Mouse (Mus musculus): Measurements from ENCODE around the gene Klhl24. TPM values are rescaled to one million over a fixed set of nuclear protein-coding genes. Genes with fewer than 3 reads are reported as not detected.

Gene Klhl24
- polyA plus RNA-seq, 1 experiment from 2014 or later, result 22.1 TPM

GRCm38 (mm10) chr16:20160130-20160529, 62.8 kb downstream of the Klhl24 start:
- H3K36me3 ChIP-seq, result peaks cover 33% of the 10 kb centered on the region
- no peak overlapping the region for H3K4me2 ChIP-seq (replicated peaks)
- no peak for ATAC-seq
- H3K4me1 ChIP-seq (replicated peaks), result no peaks in the 10 kb centered on the region
- 85% methylated on average over 2 of the region's 2 CpGs for WGBS
- no peaks in the 10 kb centered on the region for H3K9me3 ChIP-seq
- H3K9ac ChIP-seq, result no peak overlapping the region
- no peaks in the 10 kb centered on the region for H3K27me3 ChIP-seq (replicated peaks)
- no peak overlapping the region for H3K27ac ChIP-seq
- H3K4me3 ChIP-seq (replicated peaks), result no peak overlapping the region

GRCm38 (mm10) chr16:20169071-20169470, 71.7 kb downstream of the Klhl24 start:
- no peak overlapping the region for H3K4me2 ChIP-seq (replicated peaks)
- H3K9me3 ChIP-seq, result no peaks in the 10 kb centered on the region
- H3K27me3 ChIP-seq (replicated peaks), result no peaks in the 10 kb centered on the region
- H3K4me3 ChIP-seq (replicated peaks), result no peak overlapping the region
- ATAC-seq, result no peak
- peaks cover 18% of the 10 kb centered on the region; the same call in 1 of the 2 replicates for H3K36me3 ChIP-seq
- no peak overlapping the region for H3K9ac ChIP-seq
- no peaks in the 10 kb centered on the region for H3K4me1 ChIP-seq (replicated peaks)
- WGBS, result 86% methylated on average over 3 of the region's 3 CpGs
- H3K27ac ChIP-seq, result no peak overlapping the region

- 71% methylated on average over 3 of the region's 3 CpGs for WGBS
- H3K9me3 ChIP-seq, result no peaks in the 10 kb centered on the region
- ATAC-seq, result no peak
- H3K36me3 ChIP-seq, result peaks cover 20% of the 10 kb centered on the region; the same call in 1 of the 2 replicates
- H3K27me3 ChIP-seq (replicated peaks), result no peaks in the 10 kb centered on the region
- no peak overlapping the region for H3K4me3 ChIP-seq (replicated peaks)
- H3K9ac ChIP-seq, result no peak overlapping the region
- H3K4me1 ChIP-seq (replicated peaks), result no peaks in the 10 kb centered on the region
- H3K4me2 ChIP-seq (replicated peaks), result no peak overlapping the region
- no peak overlapping the region for H3K27ac ChIP-seq
Measured at GRCm38 (mm10) chr16:20169471-20170106, 72.2 kb downstream of the Klhl24 start.

Other genes starting within 250 kb of the Klhl24 start
- 8.2 and 9.1 TPM in 2 replicates for gene Klhl6, start 114.5 kb upstream of the Klhl24 start, polyA plus RNA-seq (2015; fragmentation: Nextera tagmentation; extraction: Ambion mirVana)
- gene Yeats2, start 43.5 kb downstream of the Klhl24 start, polyA plus RNA-seq (2015; fragmentation: Nextera tagmentation; extraction: Ambion mirVana), result 21.7 and 22.7 TPM in 2 replicates
- 0.49 and 0.60 TPM in 2 replicates for gene Map6d1, start 143.8 kb downstream of the Klhl24 start, polyA plus RNA-seq (2015; fragmentation: Nextera tagmentation; extraction: Ambion mirVana)
- 94.5 and 95.5 TPM in 2 replicates for gene Parl, start 204.8 kb downstream of the Klhl24 start, polyA plus RNA-seq (2015; fragmentation: Nextera tagmentation; extraction: Ambion mirVana)
- gene Cyp2ab1, start 227.9 kb downstream of the Klhl24 start, polyA plus RNA-seq (2015; fragmentation: Nextera tagmentation; extraction: Ambion mirVana), result not detected in 2 replicates

Data from intestine, embryonic 15.5 days (tissue).